Mouse (Mus musculus): Measurements from ENCODE around the gene Farp1.

Farp1 gene

DNA sequence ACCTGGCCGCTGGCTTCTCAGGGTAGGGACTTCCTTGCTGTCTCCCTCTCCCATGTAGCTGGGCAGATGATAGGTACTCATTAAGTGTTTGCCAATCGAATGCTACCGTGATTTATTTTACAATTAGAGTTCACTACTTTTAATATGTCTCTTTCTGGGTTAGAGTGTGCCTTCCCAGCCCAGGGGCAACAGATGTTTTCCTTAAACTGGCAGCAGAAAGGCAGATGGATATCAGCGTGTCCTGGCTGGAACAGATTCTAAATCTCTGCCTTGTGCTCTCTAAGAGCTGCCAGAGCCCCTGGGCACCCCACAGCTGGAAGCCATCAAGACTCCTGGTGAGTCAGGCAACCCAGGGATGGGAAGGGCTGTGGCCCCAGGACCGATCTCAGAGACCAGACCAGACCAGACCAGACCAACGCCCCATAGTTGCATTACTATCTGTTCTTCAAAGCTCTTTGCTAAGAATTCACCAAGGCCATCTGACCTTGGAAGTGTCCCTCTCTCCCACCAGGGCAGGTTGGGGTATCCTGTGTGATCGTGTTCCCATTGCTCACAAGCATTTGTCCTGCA lies 69.8 kb downstream of the Farp1 start:
- no peak for DNase-seq (ENCODE audit: low read depth)

DNA sequence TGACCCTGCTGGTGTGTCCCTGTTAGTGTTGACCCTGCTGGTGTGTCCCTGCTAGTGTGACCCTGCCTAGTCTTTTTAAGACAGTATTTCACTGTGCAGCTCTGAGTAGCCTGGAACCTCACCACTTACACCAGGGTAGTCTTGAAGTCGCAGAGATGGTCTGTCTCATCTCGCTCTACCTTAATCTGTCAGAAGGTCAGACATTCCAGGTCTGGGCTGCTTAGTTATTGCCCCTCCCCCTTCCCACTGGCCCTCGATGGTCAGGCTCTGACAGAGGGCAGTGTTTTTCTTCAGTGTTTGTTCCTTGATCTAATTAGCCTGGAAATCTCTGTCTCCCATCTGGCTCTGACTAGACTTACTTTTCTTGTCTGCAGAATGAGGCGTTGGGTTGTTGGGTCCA lies 71.9 kb downstream of the Farp1 start:
- no peak for DNase-seq (ENCODE audit: low read depth)

DNA sequence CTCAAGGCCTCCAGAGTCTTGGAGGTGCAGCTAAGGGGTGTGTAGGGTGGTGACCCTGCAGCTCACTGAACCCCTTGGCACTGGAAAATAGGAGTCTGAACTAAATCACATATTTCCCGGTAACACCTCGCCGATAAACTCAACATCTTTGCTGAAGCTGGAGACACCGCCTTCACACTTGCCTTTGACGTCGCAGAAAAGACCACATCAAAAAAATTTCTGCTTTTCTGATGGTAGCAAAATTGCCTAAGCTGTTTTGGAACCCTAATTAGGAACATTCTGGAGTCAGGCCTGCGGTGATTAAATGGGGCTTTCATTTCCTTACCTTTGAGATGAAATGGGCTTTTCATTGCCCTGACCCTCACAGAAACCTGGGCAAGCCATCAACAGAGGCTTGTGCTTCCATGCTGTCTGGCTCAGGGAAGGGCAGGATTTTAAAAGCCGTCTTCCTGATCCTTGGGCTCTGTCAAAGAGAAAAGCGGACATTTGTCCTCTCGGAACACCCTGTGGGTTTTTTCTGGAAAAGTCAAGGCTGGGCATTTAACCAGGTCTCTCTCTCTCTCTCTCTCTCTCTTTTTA lies 72.8 kb downstream of the Farp1 start:
- no peak for DNase-seq (ENCODE audit: low read depth)

DNA sequence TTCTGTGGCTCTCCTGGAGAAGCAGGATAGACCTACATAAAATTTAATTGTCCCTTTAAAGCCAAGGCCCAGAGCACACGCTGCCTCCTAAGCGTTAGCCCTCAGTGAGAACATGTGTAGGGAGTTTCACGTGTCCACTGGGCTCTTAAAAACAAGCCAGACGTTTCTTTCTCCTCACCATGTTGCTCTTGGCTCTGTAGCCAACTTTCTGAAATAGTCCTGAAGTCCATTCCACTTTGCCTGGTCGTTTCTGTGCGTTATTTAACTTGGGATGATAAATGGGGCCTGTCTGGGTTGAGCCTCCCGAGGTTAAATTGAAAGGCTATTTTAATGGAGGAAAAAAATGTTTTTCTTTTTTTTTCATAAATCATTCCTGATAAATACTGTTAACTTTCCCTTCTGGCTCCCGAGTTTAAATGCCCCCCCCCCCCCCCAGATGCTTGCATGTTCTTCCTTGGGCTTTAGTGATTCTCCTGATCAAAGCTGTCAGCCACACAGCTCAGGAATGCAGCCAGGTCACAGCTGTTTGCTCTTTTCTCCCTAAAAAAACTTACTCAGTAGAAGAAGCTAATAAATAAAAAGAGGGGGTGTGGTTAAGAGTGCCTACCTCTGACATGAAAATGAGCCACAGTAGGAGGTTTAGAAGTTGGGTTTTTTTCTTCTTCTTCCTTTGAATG lies 73.6 kb downstream of the Farp1 start:
- no peak for DNase-seq (ENCODE audit: low read depth)

DNA sequence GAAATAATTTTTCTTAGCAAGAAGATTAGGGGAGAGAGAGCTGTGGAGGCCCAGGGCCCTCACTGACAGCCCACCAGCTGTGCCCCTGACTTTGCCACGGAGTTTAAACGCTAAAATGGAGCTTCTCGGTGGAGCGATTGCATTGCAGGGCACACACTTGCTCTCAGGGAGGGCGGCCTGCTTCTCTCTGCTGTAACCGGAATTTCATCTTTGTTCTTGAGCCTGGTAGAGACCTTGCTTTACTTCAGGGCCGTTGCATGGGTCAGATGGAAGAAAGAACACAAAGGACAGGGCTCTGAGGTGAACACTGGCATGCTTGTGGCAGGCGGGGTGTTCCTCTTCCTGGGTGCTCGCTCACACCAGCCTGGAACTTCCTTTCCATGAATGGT lies 74.1 kb downstream of the Farp1 start:
- no peak for DNase-seq (ENCODE audit: low read depth)

DNA sequence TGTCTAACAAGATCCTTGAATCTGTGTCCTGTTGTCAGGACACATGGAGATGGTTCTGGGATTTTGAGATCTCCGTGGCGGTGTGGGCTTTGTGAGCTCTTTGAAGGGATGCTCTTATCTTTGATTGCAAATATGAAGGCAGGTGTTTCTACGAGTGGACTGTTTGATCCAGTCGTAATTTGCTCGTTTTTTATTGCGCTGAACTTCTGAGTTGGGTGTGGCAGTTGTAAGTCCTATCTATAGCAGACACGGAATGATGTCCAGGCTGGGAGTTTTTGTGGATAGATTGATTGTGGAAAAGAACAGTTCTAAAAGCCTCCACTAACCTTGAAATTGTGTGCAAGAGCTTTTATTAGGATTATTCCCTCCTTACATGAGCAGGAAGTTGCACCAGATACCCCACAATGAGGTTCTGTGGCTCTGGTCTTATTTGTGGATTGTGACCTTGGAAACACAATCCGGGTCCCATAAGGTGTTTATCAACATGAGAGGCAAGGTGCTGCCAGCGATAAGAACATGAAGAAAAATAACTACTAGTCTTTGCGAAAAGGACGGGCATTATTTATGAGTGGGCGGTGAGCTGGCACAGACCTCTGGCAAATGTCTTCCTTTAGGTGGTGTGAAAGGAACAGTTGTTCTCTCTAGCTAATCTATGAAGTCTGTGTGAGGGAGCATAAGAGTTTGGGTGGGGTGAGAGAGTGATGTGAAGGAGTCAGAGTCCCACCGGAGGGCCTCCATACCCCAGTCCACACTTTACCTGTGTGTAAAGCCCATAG lies 75.7 kb downstream of the Farp1 start:
- no peak for DNase-seq (ENCODE audit: low read depth)

DNA sequence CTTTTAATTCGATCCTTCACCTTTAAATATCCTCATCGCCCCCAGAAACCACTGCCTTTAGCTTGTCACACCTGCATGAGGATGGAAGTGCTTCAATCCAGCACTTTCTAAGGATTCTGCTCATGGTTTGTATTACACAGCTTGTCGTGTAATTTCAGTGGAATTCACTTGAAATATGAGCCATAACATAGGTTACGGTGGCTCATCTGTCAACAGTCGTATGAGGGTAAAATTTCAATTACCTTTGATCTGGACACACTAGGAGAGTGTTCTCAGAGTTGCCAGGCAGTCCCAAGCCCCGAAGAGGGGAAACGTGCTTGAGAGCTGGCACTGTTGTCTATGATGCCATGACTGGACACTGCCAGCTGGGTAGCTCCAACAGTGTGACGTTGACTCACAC lies 77.1 kb downstream of the Farp1 start:
- no peak for DNase-seq (ENCODE audit: low read depth)

DNA sequence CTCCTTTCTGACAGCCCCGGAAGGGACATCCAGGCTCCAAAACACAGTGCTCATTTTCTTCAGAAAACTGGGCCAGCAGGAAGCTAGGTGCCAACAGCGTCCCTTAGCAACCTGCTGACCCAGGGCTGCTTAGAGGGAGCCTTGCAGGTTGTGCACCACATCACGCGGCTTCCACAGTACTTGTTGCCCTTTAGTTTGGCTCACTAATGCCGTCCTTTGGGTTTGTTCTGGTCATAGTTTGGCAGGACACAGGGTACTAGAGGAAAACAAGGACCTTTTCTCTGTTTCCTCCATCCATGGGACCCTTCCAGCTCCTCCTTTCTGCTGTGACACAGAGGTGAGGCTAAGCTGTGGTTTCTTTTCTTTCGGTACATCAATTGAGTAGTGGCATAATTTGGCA lies 78.8 kb downstream of the Farp1 start:
- no peak for DNase-seq (ENCODE audit: low read depth)

DNA sequence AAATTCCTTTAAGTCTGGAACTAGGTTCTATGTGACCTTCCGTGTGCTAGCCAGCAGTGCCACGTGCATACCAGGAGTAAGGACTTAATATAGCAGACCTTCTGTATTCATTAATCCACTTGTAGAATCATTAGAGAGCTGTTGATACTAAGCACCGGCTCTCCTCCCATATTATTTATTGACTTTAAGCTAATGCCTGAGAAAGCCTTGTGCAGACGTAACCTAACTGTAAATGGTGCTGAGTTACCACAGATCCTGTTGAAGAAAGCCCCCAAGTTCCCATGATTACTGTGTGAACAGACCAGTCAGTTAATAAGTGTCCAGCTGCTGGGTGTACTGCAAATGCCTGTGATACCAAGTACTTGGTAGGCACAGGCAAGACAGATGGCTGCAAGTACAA lies 81.7 kb downstream of the Farp1 start:
- DNase-seq (ENCODE audit: low read depth) = no peak

DNA sequence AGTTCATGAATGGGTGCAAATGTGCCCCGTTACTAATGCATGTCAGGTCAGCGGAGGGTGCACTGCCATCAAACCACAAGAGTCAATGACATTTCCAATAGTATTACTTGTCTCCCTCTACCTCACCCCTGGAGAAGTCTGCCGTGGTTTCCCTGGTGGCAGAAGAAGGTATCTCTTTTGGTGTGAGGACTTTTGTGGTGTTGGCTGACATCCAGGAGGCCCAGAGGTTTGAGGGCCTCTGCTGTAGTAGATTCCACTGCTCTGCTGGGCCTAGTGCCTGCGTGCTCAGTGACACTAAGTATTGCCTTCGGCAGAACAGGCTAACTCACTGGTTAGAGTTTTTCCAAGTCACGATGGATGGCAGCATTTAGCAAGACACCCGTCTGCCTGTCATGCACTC lies 83.9 kb downstream of the Farp1 start:
- peak; percentile 6 for DNase-seq (ENCODE audit: low read depth)

DNA sequence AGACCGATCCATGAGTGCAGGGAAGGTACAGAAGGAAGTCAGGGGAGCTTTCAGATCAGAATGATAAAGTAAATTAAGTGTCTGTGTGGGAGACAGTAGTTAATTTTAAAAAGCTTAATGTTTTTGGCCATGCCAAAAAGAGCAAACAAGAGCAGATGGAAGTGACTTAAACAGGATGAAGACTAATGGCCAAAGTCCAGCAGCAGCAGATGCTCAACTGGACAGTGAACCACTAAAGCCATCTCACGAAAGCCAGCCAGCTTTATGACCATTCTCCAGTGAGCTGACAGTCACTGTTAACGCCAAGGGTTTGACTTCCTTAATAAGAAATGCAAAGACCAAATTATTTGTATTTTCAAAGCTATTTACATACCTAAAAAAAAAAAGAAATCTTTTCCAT lies 86.7 kb downstream of the Farp1 start:
- no peak for DNase-seq (ENCODE audit: low read depth)

DNA sequence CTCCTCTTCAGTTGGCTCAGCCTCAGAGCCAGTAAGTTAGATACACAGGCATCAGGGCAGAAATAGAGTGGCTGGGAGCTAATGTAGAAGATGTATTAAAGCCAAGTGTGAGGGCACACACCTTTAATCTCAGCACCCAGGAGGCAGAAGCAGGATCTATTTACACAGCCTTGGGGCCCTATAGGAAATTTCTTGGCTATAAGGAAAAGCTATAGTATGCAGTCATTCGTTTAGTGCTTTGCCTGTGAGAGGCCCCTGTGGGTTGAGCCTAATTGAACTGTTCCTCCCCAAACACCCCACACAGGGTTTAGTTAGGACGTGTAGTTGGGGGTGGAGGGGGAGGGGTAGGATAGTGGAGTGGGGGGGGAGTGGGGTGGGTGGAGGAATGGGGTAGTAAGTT lies 87.9 kb downstream of the Farp1 start:
- DNase-seq (ENCODE audit: low read depth) = no peak

DNA sequence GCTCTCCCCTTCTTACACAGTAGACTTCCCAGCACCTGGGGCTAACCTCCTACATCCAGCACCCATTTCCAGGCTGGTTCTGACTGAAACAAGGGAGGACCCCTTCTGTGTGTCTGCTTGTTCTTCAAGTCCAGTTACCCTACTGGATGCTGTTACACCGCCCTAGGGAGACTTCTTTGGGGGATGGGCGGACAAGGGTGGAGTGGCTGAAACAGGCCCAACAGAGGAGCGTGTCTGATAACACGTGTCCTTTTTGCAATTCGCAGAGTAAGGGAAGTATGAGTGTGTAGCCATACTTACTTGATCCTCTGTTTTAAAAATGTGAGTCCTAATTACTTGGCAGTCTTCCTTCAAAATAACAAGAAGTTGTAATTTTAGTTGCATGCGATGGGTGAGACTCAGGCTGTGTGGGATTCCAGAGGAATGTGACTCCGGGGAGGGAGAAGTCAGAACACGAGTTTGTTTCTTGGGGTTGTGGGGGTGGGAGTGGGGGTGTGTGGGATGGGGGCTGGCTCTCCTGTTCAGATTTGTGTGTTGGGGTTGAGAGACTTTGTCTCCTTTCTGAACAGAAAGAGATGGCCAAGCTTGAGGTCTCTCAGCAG lies 89.5 kb downstream of the Farp1 start:
- DNase-seq (ENCODE audit: low read depth) = no peak

DNA sequence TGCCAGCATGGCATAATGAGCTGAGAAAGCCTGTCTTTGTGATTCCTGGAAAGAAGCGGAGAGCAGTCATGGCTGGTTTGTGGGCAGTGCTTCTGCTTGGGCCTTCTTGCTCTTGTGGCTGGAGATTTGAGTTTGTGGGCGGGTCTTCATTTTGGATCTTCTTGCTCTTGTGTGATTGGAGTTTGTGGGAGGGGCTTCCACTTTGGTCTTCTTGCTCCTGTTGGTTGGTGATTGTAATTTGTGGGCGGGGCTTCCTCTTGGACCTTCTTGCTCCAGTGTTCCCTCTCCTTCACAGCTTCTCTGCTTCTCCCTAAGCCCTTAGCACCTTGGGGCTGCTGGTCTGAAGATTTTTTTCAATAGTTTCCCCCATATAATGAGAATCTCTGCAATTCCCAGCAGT lies 90.7 kb downstream of the Farp1 start:
- DNase-seq (ENCODE audit: low read depth) = no peak

DNA sequence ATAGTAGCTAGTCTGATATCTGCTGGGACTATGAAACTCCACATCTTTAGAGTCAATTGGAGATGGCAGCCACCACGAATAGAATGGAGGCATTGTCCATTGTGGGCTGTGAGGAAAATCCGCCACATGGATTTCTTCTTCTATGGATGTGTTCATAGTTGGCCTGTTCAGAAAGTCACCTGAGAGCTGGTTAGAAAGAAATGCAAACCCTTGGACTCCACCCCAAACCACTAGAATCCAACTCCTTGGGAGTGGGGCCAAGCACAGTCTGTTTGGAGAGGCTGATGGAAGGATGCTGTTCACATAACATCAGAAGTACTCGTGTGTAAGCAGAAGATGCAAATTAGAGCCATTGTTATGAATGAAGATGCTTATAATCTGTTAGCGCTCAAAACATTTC lies 91.3 kb downstream of the Farp1 start:
- DNase-seq (ENCODE audit: low read depth) = no peak

DNA sequence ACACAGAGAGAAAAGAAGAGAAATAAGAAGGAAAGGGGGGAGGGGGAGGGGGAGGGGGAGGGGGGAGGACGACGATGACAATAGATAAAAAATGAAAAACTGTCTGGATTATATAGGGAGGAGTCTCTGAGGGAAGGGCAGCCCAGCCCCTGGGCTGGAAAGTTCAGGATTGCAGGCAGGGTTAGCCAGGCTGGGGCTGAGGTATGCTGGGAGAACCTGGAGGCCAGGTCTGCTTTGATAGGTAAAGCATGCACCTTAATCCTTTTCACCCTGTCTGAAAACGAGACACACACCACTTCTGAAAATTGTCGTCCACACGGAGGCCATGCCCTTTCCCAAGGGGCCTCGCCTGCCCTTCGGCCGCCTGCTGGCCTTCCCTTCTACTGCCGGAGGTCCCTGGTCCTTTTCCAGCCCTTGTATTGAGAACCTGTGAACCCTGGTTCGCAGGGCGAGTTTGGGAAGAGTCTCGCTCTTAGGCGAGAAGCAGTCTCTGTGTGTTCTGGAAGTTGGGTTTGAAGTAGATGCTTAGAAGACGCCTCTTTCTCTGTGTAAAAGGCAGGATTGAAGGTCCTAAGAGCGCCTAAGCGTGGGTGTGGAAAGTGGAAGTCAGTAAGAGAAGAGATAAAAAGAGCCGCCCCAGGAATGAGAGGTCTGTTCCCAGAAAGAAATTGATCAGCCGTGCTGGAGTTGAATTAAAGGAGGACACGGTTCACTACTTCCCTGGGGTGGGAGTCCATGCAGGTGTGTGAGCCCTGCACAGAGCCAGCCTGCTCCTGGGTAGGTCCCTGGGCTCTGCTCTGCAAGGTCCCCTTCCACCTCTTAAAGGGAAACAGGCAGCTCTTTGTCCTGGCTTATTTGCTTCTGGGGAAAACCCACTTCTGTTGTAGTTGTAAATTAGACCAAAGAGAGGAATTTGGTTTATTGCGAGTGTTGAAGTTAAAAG lies 94.1 kb downstream of the Farp1 start:
- no peak for DNase-seq (ENCODE audit: low read depth)

DNA sequence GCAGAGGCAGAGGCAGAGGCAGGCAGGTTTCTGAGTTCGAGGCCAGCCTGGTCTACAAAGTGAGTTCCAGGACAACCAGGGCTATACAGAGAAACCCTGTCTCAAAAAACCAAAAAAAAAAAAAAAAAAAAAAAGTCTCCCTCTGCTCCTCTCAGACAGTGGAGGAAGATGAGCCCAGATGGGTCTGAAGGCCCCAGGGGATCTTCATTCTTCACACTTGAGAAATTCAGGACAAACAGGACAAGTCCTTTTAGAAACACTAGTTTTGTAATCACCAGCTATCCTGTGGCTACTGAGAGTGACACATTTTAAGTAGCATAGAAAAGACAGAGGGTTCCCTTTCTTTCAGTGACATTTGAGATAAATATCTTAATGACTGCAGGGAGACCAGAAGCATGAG lies 95.4 kb downstream of the Farp1 start:
- DNase-seq (ENCODE audit: low read depth) = peak; percentile 8

DNA sequence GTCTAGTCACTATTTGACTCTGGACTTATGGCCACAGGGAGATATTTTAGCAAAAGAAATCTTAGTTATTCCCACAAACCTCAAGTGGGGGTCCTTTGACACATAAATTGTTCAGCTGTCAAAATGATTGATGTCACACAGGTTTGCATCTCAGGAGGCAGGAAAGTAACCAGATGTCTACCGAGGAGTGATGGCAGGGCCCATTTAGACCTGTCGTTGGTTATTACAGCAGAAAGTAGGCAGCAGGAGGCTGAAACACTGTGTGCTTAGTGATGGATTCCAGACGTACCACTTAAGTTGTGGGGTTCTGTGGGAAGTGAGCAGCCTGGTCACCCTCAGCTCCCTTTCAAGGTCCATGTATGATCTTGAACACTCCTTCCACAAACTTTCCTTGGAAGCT lies 99.4 kb downstream of the Farp1 start:
- DNase-seq (ENCODE audit: low read depth) = no peak

DNA sequence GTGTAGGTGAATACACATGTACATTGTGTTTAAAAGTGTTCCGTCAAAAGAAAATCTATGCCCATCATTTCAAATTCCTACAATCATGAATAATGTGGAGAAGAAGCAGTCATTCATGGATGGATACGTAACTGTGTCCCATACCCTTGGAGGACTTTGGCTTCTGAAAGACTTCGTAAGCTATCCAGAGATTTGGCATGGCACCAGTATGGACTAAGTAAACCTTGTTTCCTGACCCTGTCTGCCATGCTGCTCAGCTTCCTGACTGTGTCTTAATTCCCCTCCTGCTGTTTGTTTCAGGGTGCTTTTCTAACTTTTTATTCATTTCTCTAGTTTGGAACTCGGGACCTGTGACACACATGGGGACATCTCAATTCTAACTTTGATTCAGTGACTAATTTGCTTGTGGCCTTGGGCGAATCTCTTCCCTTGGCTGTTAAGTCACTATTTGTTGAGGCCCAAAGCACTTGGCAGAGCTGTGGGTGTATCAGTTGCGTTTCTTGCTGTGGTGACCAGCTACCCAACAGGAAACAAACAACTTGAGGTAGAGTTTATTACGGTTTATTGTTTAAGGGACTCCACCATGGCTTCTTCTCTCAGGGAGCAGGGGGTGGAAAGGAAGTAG lies 108.9 kb downstream of the Farp1 start:
- no peak for DNase-seq (ENCODE audit: low read depth)

DNA sequence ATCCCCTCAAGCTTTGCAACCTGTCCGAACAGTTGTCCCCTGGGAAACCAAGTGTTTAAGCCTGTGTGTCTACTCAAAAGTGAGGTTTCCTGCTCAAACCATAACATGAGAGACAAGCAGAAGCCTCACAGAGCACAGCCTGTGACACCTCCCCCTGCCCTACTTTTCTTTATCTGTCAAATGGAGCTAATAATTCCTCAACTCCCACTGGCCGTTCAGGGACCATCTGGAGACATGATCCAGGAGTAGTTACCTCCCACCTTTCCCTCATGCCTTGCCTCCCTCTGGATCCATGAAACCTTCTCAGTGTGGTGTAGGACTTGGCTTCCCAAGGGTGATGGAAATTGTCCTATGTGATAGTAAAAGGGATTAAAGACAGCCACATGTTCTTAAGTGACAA lies 109.5 kb downstream of the Farp1 start:
- no peak for DNase-seq (ENCODE audit: low read depth)

DNA sequence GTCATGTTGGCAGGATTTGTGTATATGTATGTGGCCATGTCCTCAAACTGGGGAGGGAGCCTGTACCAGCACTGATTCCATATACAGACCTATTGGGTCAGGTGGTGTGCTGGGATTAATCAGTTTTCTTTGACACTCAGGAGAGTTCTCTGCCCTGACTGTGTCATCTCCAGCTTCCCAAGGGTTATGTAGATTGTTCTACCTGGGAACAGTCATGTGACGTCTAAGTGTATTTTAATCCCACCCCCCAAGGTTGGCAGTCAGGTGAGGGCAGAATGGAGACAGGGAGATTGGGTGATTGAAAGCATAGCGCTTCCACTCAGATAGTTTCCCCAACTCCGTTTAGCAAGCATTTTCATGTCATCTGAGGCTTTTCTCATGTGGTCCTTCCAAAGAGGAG lies 110.3 kb downstream of the Farp1 start:
- DNase-seq (ENCODE audit: low read depth) = no peak
